Mouse (Mus musculus) C2C12 (cell line): ENCODE measurements at regions not wholly inside any gene's neighbourhood (a gene's known extent, or its start where the extent isn't known, plus 50 kb on each side); places are given as distances from the start of the nearest gene placed in this dataset.

Source experiments
- CTCF ChIP-seq: IDR thresholded peaks from one replicate; pipeline ENCODE4 v1.5.1; 2011; ENCODE audit not compliant: control insufficient read depth, insufficient read depth, insufficient read length
- MAX ChIP-seq: IDR thresholded peaks from one replicate; pipeline ENCODE4 v1.6.1; 2011; ENCODE audit warnings: mild to moderate bottlenecking, control low read depth
- MYOG ChIP-seq: IDR thresholded peaks from one replicate; pipeline ENCODE4 v1.6.1; 2011; ENCODE audit not compliant: control insufficient read depth, insufficient read length; ENCODE audit errors: extremely low read depth
- USF1 ChIP-seq: IDR thresholded peaks from one replicate; pipeline ENCODE4 v1.6.1; 2011; ENCODE audit warnings: low read depth, mild to moderate bottlenecking, control low read depth, moderate library complexity

DNA sequence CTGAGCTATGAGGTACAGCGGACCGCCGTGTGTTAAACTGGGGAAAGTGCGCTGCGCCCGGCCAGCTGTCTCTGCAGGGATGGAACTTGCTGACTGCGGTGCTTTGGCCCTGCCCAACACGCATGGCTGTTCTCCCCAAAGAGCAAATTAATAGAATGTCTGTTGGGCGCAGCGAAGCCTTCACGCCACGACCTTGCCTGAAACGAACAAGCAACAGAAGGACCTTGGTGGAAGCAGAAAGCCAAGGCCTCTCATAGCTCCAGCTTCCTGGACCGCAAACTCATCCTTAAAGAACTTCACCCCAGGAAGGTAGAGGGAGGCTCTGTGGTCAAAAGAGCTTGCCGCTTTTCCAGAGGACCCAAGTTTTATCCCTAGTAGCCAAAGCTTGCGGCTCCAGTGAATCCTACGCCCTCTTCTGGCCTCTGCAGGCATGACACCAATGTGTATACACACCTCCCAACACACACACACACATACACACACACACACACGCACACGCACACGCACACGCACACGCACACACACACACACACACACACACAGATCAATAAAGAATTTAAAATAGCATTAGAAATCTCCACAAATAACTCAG lies 110.2 kb upstream of the Ctnnb1 start:
- no peak for TF ChIP-seq MAX
- no peak for TF ChIP-seq CTCF
- no peak for TF ChIP-seq USF1
- no peak for TF ChIP-seq MYOG
